Mouse (Mus musculus): ENCODE measurements around the gene Map4. TPM values are rescaled to one million over a fixed set of nuclear protein-coding genes. Genes with fewer than 3 reads are reported as not detected.

The Map4 gene
- polyA plus RNA-seq, 1 experiment from 2014 or later = 25.4 TPM

- DNase-seq (ENCODE audit: low spot score) (no peak), ATAC-seq (ENCODE audit: low FRiP score, low TSS enrichment) (no peak)
- Histone ChIP-seq H3K9me3 (ENCODE audit: control insufficient read depth, low read length) (no peaks in the 10 kb centered on the region), H3K4me1 (replicated peaks; ENCODE audit: control insufficient read depth, insufficient read depth) (no peaks in the 10 kb centered on the region), H3K27me3 (ENCODE audit: control insufficient read depth, insufficient read depth, low read length) (no peaks in the 10 kb centered on the region), H3K36me3 (ENCODE audit: control insufficient read depth, insufficient read depth, low read length) (peaks cover 30% of the 10 kb centered on the region), H3K4me3 (ENCODE audit: low read depth, low read length) (no peak overlapping the region), H3K4me2 (replicated peaks; ENCODE audit: low read depth) (no peak overlapping the region), H3K9ac (ENCODE audit: low read length) (no peak overlapping the region), H3K27ac (replicated peaks) (no peak overlapping the region)
- TF ChIP-seq CTCF (IDR thresholded peaks at IDR 0.05; ENCODE audit: low read depth) = 0 out of 2 replicates have a peak, but pooled peaks have one; percentile 2
- TF ChIP-seq EP300 (optimal IDR thresholded peaks at IDR 0.05) = no peak
- WGBS = 95% methylated on average over 4 of the region's 4 CpGs
These were observed 163.5 kb downstream of the Map4 start for GRCm38 (mm10) chr9:110094761-110095160.

- ATAC-seq (ENCODE audit: low FRiP score, low TSS enrichment) = no peak
- Histone ChIP-seq H3K9me3 (ENCODE audit: control insufficient read depth, low read length) (no peaks in the 10 kb centered on the region), H3K9ac (ENCODE audit: low read length) (no peak overlapping the region), H3K27me3 (ENCODE audit: control insufficient read depth, insufficient read depth, low read length) (no peaks in the 10 kb centered on the region), H3K36me3 (ENCODE audit: control insufficient read depth, insufficient read depth, low read length) (peaks cover 15% of the 10 kb centered on the region), H3K4me2 (replicated peaks; ENCODE audit: low read depth) (no peak overlapping the region), H3K27ac (replicated peaks) (no peak overlapping the region), H3K4me1 (replicated peaks; ENCODE audit: control insufficient read depth, insufficient read depth) (peaks cover 2% of the 10 kb centered on the region; the same call in 1 of the 2 replicates), H3K4me3 (ENCODE audit: low read depth, low read length) (no peak overlapping the region)
- no peak for DNase-seq (ENCODE audit: low spot score)
- WGBS = 92% methylated on average over 3 of the region's 3 CpGs
- TF ChIP-seq CTCF (IDR thresholded peaks at IDR 0.05; ENCODE audit: low read depth) (no peak), EP300 (optimal IDR thresholded peaks at IDR 0.05) (no peak)
These were observed 166.5 kb downstream of the Map4 start for GRCm38 (mm10) chr9:110097791-110098190.

GRCm38 (mm10) chr9:110100627-110101600 lies 169.7 kb downstream of the Map4 start:
- DNase-seq (ENCODE audit: low spot score) = peak; percentile 95
- ATAC-seq (ENCODE audit: low FRiP score, low TSS enrichment) = peak; percentile 97
- WGBS = 3% methylated on average over 41 of the region's 41 CpGs
- Histone ChIP-seq H3K4me2 (replicated peaks; ENCODE audit: low read depth) (peak overlapping the region; percentile 80), H3K4me1 (replicated peaks; ENCODE audit: control insufficient read depth, insufficient read depth) (peaks cover 2% of the 10 kb centered on the region; the same call in 1 of the 2 replicates), H3K27ac (replicated peaks) (peak overlapping the region; percentile 19; the same call in 1 of the 2 replicates), H3K27me3 (ENCODE audit: control insufficient read depth, insufficient read depth, low read length) (no peaks in the 10 kb centered on the region), H3K9me3 (ENCODE audit: control insufficient read depth, low read length) (no peaks in the 10 kb centered on the region), H3K36me3 (ENCODE audit: control insufficient read depth, insufficient read depth, low read length) (peaks cover 14% of the 10 kb centered on the region), H3K9ac (ENCODE audit: low read length) (peak overlapping the region; percentile 83), H3K4me3 (ENCODE audit: low read depth, low read length) (peak overlapping the region; percentile 89)
- peak; percentile 97 for TF ChIP-seq CTCF (IDR thresholded peaks at IDR 0.05; ENCODE audit: low read depth)
- no peak for TF ChIP-seq EP300 (optimal IDR thresholded peaks at IDR 0.05)

- no peak for TF ChIP-seq CTCF (IDR thresholded peaks at IDR 0.05; ENCODE audit: low read depth)
- no peak for TF ChIP-seq EP300 (optimal IDR thresholded peaks at IDR 0.05)
- peak overlapping the region; percentile 76 for H3K4me2 ChIP-seq (replicated peaks; ENCODE audit: low read depth)
These were observed 185.2 kb downstream of the Map4 start for GRCm38 (mm10) chr9:110116353-110116976.

GRCm38 (mm10) chr9:110116977-110117778 lies 185.9 kb downstream of the Map4 start, which contains the start of gene Smarcc1:
TSS of gene Smarcc1 (plus strand) at chr9:110117708.
- H3K27ac ChIP-seq (replicated peaks) = peak within 1 kb of the TSS; percentile 97
- TF ChIP-seq CTCF (IDR thresholded peaks at IDR 0.05; ENCODE audit: low read depth) = peak; percentile 3; the same call in 1 of the 2 replicates
- TF ChIP-seq EP300 (optimal IDR thresholded peaks at IDR 0.05) = no peak
- peak within 1 kb of the TSS; percentile 86 for H3K9ac ChIP-seq (ENCODE audit: low read length)
- H3K36me3 ChIP-seq (ENCODE audit: control insufficient read depth, insufficient read depth, low read length) = no peaks in the 10 kb centered on the region; the same call in 1 of the 2 replicates
- H3K4me3 ChIP-seq (ENCODE audit: low read depth, low read length) = peak within 1 kb of the TSS; percentile 88
- H3K9me3 ChIP-seq (ENCODE audit: control insufficient read depth, low read length) = no peaks in the 10 kb centered on the region
- no peaks in the 10 kb centered on the region for H3K4me1 ChIP-seq (replicated peaks; ENCODE audit: control insufficient read depth, insufficient read depth)
- H3K27me3 ChIP-seq (ENCODE audit: control insufficient read depth, insufficient read depth, low read length) = no peaks in the 10 kb centered on the region
- peak within 1 kb of the TSS; percentile 76 for H3K4me2 ChIP-seq (replicated peaks; ENCODE audit: low read depth)
- under 1% methylated on average over 61 of the region's 79 CpGs for WGBS
- DNase-seq (ENCODE audit: low spot score) (peak; percentile 92), ATAC-seq (ENCODE audit: low FRiP score, low TSS enrichment) (peak; percentile 96)

More at GRCm38 (mm10) chr9:110116353-110116976, 185.2 kb downstream of the Map4 start:
- no peaks in the 10 kb centered on the region; the same call in none of the 2 replicates for H3K36me3 ChIP-seq (ENCODE audit: control insufficient read depth, insufficient read depth, low read length)
- ATAC-seq (ENCODE audit: low FRiP score, low TSS enrichment) (no peak), DNase-seq (ENCODE audit: low spot score) (no peak)
- peak overlapping the region; percentile 88 for H3K4me3 ChIP-seq (ENCODE audit: low read depth, low read length)
- peak overlapping the region; percentile 86 for H3K9ac ChIP-seq (ENCODE audit: low read length)
- H3K9me3 ChIP-seq (ENCODE audit: control insufficient read depth, low read length) = no peaks in the 10 kb centered on the region
- H3K27ac ChIP-seq (replicated peaks) = peak overlapping the region; percentile 97
- no peaks in the 10 kb centered on the region for H3K4me1 ChIP-seq (replicated peaks; ENCODE audit: control insufficient read depth, insufficient read depth)
- H3K27me3 ChIP-seq (ENCODE audit: control insufficient read depth, insufficient read depth, low read length) = no peaks in the 10 kb centered on the region
- WGBS = 4% methylated on average over 10 of the region's 10 CpGs

All from stomach, postnatal 0 days (tissue).